8 mouse cellular contexts compared by ENCODE assay signal in the genomic region with DNA sequence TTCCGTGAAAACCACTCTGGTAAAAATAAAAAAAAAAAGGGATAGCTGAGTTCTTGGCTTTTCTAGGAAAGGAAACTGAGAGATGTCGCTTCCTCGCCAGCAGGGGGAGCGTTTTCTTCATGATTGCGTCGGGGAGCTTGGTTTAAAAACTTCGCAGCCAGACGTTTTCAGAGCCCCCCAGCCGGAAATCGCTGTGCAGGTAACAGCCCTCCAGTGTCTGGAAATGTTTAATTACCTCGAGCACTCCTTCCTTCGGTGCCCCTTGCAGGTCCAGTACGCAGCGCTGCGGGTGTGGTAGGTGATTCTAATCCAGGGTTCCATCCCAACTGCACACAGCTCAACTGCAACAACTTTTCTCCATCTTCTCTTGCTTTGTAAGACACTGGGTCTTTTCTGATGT. TPM values are rescaled to one million over a fixed set of nuclear protein-coding genes. Genes with fewer than 3 reads are reported as not detected.
DNase-seq lines count a peak whose midpoint lies in the region; ATAC-seq lines count a peak whose summit lies in the region.

TSS of gene Osr1 (plus strand) at position 146 of the 400 bp plus-strand sequence.

- H3K4me1 ChIP-seq in hindbrain, embryonic 15.5 days (replicated peaks) = peaks cover 21% of the 10 kb centered on the region
- peaks cover 28% of the 10 kb centered on the region for H3K4me1 ChIP-seq in limb, embryonic 13.5 days
- peaks cover 9% of the 10 kb centered on the region for H3K4me1 ChIP-seq in midbrain, embryonic 12.5 days

- peak; percentile 33 to 67 for DNase-seq in layer of hippocampus, adult 18-20 months (ENCODE audit: low spot score in 2 of 2)
- no peak for DNase-seq in layer of hippocampus, adult 9-11 months
- peak; percentile 32 for DNase-seq in cerebellum, adult 8-10 months
- peak; percentile 83 for DNase-seq in forelimb bud, embryonic 11.5 days (ENCODE audit: low read depth, low spot score)
- DNase-seq in thymus, postnatal 0 days (ENCODE audit: low spot score) = peak; percentile 42

- no peaks in the 10 kb centered on the region for H3K36me3 ChIP-seq in hindbrain, embryonic 15.5 days
- H3K36me3 ChIP-seq in limb, embryonic 13.5 days = no peaks in the 10 kb centered on the region
- H3K36me3 ChIP-seq in midbrain, embryonic 12.5 days = no peaks in the 10 kb centered on the region

- H3K27me3 ChIP-seq in hindbrain, embryonic 15.5 days = peaks cover 42% of the 10 kb centered on the region
- peaks cover 56% of the 10 kb centered on the region for H3K27me3 ChIP-seq in limb, embryonic 13.5 days
- peaks cover 60% of the 10 kb centered on the region for H3K27me3 ChIP-seq in midbrain, embryonic 12.5 days

- peak within 1 kb of the TSS; percentile 51 for H3K4me2 ChIP-seq in hindbrain, embryonic 15.5 days
- peak within 1 kb of the TSS; percentile 70 for H3K4me2 ChIP-seq in limb, embryonic 13.5 days (replicated peaks)
- H3K4me2 ChIP-seq in midbrain, embryonic 12.5 days (replicated peaks) = peak within 1 kb of the TSS; percentile 50

- under 1% methylated on average over 15 of the region's 15 CpGs for WGBS in hindbrain, embryonic 15.5 days
- under 1% methylated on average over 15 of the region's 15 CpGs for WGBS in limb, embryonic 13.5 days
- under 1% methylated on average over 15 of the region's 15 CpGs for WGBS in midbrain, embryonic 12.5 days

- peak; percentile 16; the same call in 1 of the 2 replicates for ATAC-seq in hindbrain, embryonic 15.5 days (ENCODE audit: low FRiP score, low read depth)
- no peak; the same call in 1 of the 2 replicates for ATAC-seq in limb, embryonic 13.5 days (ENCODE audit: low FRiP score, low read depth)
- ATAC-seq in midbrain, embryonic 12.5 days (ENCODE audit: low FRiP score, low read depth) = no peak

- no peak within 1 kb of the TSS for H3K27ac ChIP-seq in hindbrain, embryonic 15.5 days (replicated peaks)
- H3K27ac ChIP-seq in limb, embryonic 13.5 days = no peak within 1 kb of the TSS
- H3K27ac ChIP-seq in midbrain, embryonic 12.5 days (replicated peaks) = no peak within 1 kb of the TSS

- peak within 1 kb of the TSS; percentile 20 for H3K4me3 ChIP-seq in hindbrain, embryonic 15.5 days
- peak within 1 kb of the TSS; percentile 44 for H3K4me3 ChIP-seq in limb, embryonic 13.5 days
- peak within 1 kb of the TSS; percentile 30 for H3K4me3 ChIP-seq in midbrain, embryonic 12.5 days

- H3K9me3 ChIP-seq in hindbrain, embryonic 15.5 days = no peaks in the 10 kb centered on the region
- no peaks in the 10 kb centered on the region for H3K9me3 ChIP-seq in limb, embryonic 13.5 days
- no peaks in the 10 kb centered on the region for H3K9me3 ChIP-seq in midbrain, embryonic 12.5 days

- H3K9ac ChIP-seq in hindbrain, embryonic 15.5 days = no peak within 1 kb of the TSS
- H3K9ac ChIP-seq in limb, embryonic 13.5 days = peak within 1 kb of the TSS; percentile 54; the same call in 1 of the 2 replicates
- H3K9ac ChIP-seq in midbrain, embryonic 12.5 days (replicated peaks) = no peak within 1 kb of the TSS

RNA-seq across cellular contexts. Expression of gene Osr1, which starts in this region (rescaled TPM):
- total RNA-seq in layer of hippocampus, adult 18-20 months (2021) = 1 to 10 TPM; 3.1 to 3.8 TPM
- 11.7 and 12.4 TPM in 2 replicates for polyA plus RNA-seq in hindbrain, embryonic 15.5 days (2015; fragmentation: Nextera tagmentation; extraction: Ambion mirVana)
- polyA plus RNA-seq in limb, embryonic 13.5 days (2015; fragmentation: Nextera tagmentation; extraction: Ambion mirVana) = 83.2 and 95.3 TPM in 2 replicates
- polyA plus RNA-seq in midbrain, embryonic 12.5 days (2016; fragmentation: Nextera tagmentation; extraction: Ambion mirVana) = 18.4 and 21.3 TPM in 2 replicates
- 0.79 and 1.5 TPM in 2 replicates for polyA plus RNA-seq in thymus, postnatal 0 days (2015; fragmentation: Nextera tagmentation; extraction: Ambion mirVana)
